Mouse (Mus musculus) intestine, embryonic 14.5 days (tissue): ENCODE measurements around the gene Fhad1. TPM values are rescaled to one million over a fixed set of nuclear protein-coding genes. Genes with fewer than 3 reads are reported as not detected.

ENCODE experiments used
- ATAC-seq: fragments of 200-750 bp; cut with Nextera tagmentation; replicated peaks from 2 replicates; pipeline ENCODE4 v1.8.0; 2017; ENCODE audit warnings: low read depth, moderate number of reproducible peaks, moderate TSS enrichment, moderate library complexity; ENCODE audit not compliant: low FRiP score, low TSS enrichment
- DNase-seq: peaks from one replicate; pipeline ENCODE4 v3.0.0-alpha.2; 2018; ENCODE audit warnings: low spot score
- H3K27ac ChIP-seq: fragments of 300-500 bp; sonication (generic); 2 replicates; pipeline ENCODE4 v1.5.1; 2014; ENCODE audit warnings: low read depth, mild to moderate bottlenecking, control low read depth
- H3K27me3 ChIP-seq: fragments of 300-500 bp; sonication (generic); replicated peaks from 2 replicates; pipeline ENCODE4 v1.6.1; 2014; ENCODE audit warnings: low read length, control low read depth; ENCODE audit not compliant: control insufficient read depth, insufficient read depth
- H3K36me3 ChIP-seq: fragments of 300-500 bp; sonication (generic); 2 replicates; pipeline ENCODE4 v1.6.1; 2014; ENCODE audit warnings: low read length, control low read depth; ENCODE audit not compliant: control insufficient read depth, insufficient read depth
- H3K4me1 ChIP-seq: fragments of 300-500 bp; sonication (generic); replicated peaks from 2 replicates; pipeline ENCODE4 v1.6.1; 2014; ENCODE audit warnings: low read length, control low read depth, mixed read lengths; ENCODE audit not compliant: control insufficient read depth, insufficient read depth
- H3K4me2 ChIP-seq: fragments of 300-500 bp; sonication (generic); 2 replicates; pipeline ENCODE4 v1.6.1; 2014; ENCODE audit warnings: low read length
- H3K4me3 ChIP-seq: fragments of 300-500 bp; sonication (generic); 2 replicates; pipeline ENCODE4 v1.5.1; 2014; ENCODE audit warnings: low read depth, low read length, control low read depth, mixed read lengths
- H3K9ac ChIP-seq: fragments of 300-500 bp; sonication (generic); 2 replicates; pipeline ENCODE4 v1.6.1; 2014; ENCODE audit warnings: mild to moderate bottlenecking, low read length
- H3K9me3 ChIP-seq: fragments of 300-500 bp; sonication (generic); 2 replicates; pipeline ENCODE4 v1.6.1; 2016; ENCODE audit warnings: low read length, control low read depth; ENCODE audit not compliant: control insufficient read depth
- WGBS: fragments of 180-500 bp; shearing (Covaris S2); extraction: QIAGEN DNeasy Blood & Tissue Kit; methylation state at CpG from one replicate; pipeline ENCODE4 v1.1.7; 2014; 5-methylcytosine and 5-hydroxymethylcytosine counted together
- polyA plus RNA-seq: library from polyadenylated mRNA; unstranded; fragments of >200 nt; fragmentation: Nextera tagmentation; extraction: Ambion mirVana; gene quantifications from 2 replicates; pipeline ENCODE4 v1.2.1, GENCODE M21; 2014

The Fhad1 gene
- 1.8 and 2.2 TPM in 2 replicates for polyA plus RNA-seq

- DNase-seq: peak; percentile 90
- 2% methylated on average over 45 of the region's 46 CpGs for WGBS
- peak; percentile 87 for ATAC-seq
- Histone ChIP-seq H3K4me1 (peaks cover 7% of the 10 kb centered on the region), H3K27ac (no peak within 1 kb of the TSS), H3K4me2 (peak within 1 kb of the TSS; percentile 59), H3K9me3 (no peaks in the 10 kb centered on the region), H3K9ac (0 out of 2 replicates have a peak within 1 kb of the TSS, but pooled peaks have one; percentile 17), H3K4me3 (peak within 1 kb of the TSS; percentile 32), H3K36me3 (no peaks in the 10 kb centered on the region), H3K27me3 (no peaks in the 10 kb centered on the region)
Measured at GRCm38 (mm10) chr4:142014659-142015608, at the start of gene Fhad1. Fhad1 (minus strand) TSS chr4:142015082.

DNA sequence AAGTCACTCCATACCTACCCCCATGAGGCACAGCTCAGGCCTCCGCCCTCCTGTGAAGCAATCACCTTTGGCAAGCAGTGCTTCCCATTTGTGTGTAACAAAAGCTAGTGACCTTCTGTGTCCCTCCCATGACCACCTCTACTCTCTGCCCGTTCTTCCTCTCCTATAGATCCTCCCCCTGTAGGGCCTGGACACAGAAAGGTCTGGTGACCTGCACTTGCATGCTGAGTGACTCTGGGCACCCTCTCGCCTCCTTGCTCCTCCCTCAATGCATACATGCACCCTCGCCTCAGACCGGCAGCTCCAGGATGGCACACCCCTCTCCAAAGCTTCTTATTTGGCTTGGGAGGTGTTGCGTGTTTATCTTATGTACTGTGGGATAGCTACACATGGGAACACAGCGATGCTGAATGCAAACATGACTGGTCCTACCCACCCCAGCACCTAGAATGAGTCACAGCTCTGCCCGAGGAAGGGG is 48.2 kb upstream of the Fhad1 start:
- H3K9ac ChIP-seq: no peak overlapping the region
- H3K9me3 ChIP-seq: no peaks in the 10 kb centered on the region
- H3K27ac ChIP-seq: no peak overlapping the region
- 87% methylated on average over 8 of the region's 8 CpGs for WGBS
- DNase-seq (no peak), ATAC-seq (no peak)
- H3K4me3 ChIP-seq: no peak overlapping the region
- no peaks in the 10 kb centered on the region for H3K36me3 ChIP-seq
- no peaks in the 10 kb centered on the region for H3K27me3 ChIP-seq
- H3K4me2 ChIP-seq: no peak overlapping the region
- H3K4me1 ChIP-seq: peaks cover 34% of the 10 kb centered on the region

DNA sequence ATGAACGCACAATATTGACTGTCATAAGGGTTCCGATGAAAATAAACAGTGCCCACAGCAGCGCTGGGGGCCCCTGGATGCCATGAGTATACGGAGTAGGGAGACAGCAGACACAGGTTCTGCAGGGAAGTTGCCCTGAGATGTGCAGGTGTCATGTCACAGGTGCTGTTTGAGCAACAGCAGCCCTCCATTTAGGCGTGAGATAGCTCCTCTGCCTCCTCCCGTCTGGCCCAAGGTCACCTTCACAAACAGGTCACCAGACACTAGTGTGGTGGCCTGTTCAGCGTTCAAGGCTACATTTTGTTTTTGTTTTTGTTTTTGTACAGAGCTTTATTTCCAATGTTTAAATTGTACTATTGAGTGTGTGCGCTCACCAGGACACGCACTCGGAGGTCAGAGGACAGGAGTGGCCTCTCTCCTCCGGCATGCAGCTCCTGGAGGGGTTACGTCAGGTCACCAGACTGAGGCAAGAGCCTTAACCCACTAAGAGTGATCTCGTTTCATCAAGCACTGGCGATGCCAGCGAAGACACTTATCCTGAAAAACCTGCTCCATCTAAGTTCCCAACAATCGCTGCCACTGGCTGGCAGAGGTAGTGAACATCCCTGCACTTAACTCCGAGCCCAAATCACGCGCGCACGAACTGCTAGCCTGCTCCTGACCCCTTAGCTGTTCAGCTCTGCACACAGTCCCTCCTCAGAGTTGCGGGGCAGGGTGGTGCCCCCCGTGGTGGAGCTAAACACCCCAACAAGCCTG is 46.8 kb upstream of the Fhad1 start:
- no peak overlapping the region for H3K9ac ChIP-seq
- H3K4me1 ChIP-seq: peaks cover 33% of the 10 kb centered on the region
- H3K27ac ChIP-seq: 0 out of 2 replicates have a peak overlapping the region, but pooled peaks have one; percentile 23
- DNase-seq: no peak
- no peak for ATAC-seq
- H3K36me3 ChIP-seq: no peaks in the 10 kb centered on the region
- no peaks in the 10 kb centered on the region for H3K27me3 ChIP-seq
- H3K4me3 ChIP-seq: no peak overlapping the region
- WGBS: 70% methylated on average over 23 of the region's 23 CpGs
- no peak overlapping the region for H3K4me2 ChIP-seq
- H3K9me3 ChIP-seq: no peaks in the 10 kb centered on the region

- DNase-seq (no peak), ATAC-seq (no peak)
- H3K4me1 ChIP-seq: peaks cover 23% of the 10 kb centered on the region
- H3K4me3 ChIP-seq: no peak overlapping the region
- H3K36me3 ChIP-seq: no peaks in the 10 kb centered on the region
- H3K27ac ChIP-seq: peak overlapping the region; percentile 23; the same call in 1 of the 2 replicates
- WGBS: 37% methylated on average over 18 of the region's 18 CpGs
- H3K9me3 ChIP-seq: no peaks in the 10 kb centered on the region
- H3K27me3 ChIP-seq: no peaks in the 10 kb centered on the region
- no peak overlapping the region for H3K4me2 ChIP-seq
- H3K9ac ChIP-seq: no peak overlapping the region
Measured at GRCm38 (mm10) chr4:142060455-142061378, 45.8 kb upstream of the Fhad1 start.

GRCm38 (mm10) chr4:142059841-142060193 is 44.9 kb upstream of the Fhad1 start:
- Histone ChIP-seq H3K9me3 (no peaks in the 10 kb centered on the region), H3K4me2 (no peak overlapping the region), H3K27me3 (no peaks in the 10 kb centered on the region), H3K9ac (no peak overlapping the region), H3K4me3 (no peak overlapping the region), H3K36me3 (no peaks in the 10 kb centered on the region), H3K4me1 (peaks cover 14% of the 10 kb centered on the region), H3K27ac (no peak overlapping the region)
- WGBS: 86% methylated on average over 8 of the region's 8 CpGs
- DNase-seq (no peak), ATAC-seq (no peak)

DNA sequence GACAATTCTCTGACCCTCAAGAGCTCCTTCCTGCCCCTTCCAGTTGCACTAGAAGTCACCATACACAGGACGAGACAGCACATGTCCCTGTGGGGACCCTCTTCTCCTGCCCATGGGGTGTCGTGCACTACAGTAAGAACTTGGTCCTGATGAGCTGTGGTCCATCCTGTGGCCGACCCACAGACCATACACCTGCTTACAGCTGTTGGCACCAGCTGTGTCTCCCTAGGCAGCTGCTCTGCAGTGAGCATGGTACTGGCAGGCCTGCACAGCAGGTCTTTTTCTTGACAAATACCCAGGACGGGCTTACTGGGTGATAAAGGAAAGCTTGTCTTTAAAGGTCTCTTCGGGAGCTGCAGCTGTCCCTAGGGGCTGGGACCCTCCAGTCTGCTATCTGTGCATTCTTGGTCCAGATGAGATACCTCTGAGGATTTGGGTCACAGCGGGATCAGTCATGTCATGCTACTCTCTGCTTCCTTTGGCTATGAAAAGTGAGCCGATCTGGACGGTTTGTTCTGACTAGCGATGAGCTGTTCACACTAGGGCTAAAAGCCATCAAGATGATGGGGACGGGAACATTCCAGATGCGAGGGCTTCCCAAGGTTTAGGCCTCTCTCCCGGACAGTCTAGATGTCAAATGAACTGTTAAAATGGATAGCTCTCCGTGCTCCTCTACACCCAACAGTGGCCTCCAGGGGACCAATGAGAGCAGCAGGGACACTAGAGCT is 44.4 kb upstream of the Fhad1 start:
- Histone ChIP-seq H3K27ac (no peak overlapping the region), H3K36me3 (no peaks in the 10 kb centered on the region), H3K27me3 (no peaks in the 10 kb centered on the region), H3K9ac (no peak overlapping the region), H3K9me3 (no peaks in the 10 kb centered on the region), H3K4me3 (no peak overlapping the region), H3K4me2 (no peak overlapping the region), H3K4me1 (peaks cover 11% of the 10 kb centered on the region)
- DNase-seq: no peak
- no peak for ATAC-seq
- WGBS: 84% methylated on average over 13 of the region's 13 CpGs

- no peak overlapping the region for H3K27ac ChIP-seq
Measured at GRCm38 (mm10) chr4:142057529-142058216, 42.8 kb upstream of the Fhad1 start.

More at GRCm38 (mm10) chr4:142057529-142058216, 42.8 kb upstream of the Fhad1 start:
- no peak overlapping the region for H3K4me2 ChIP-seq
- H3K36me3 ChIP-seq: no peaks in the 10 kb centered on the region
- no peaks in the 10 kb centered on the region for H3K27me3 ChIP-seq
- WGBS: 87% methylated on average over 22 of the region's 22 CpGs
- DNase-seq: no peak
- no peaks in the 10 kb centered on the region for H3K9me3 ChIP-seq
- no peak overlapping the region for H3K9ac ChIP-seq
- H3K4me1 ChIP-seq: peaks cover 18% of the 10 kb centered on the region
- no peak overlapping the region for H3K4me3 ChIP-seq
- ATAC-seq: no peak
